Mouse (Mus musculus): ENCODE measurements around the gene Cox5a. TPM values are rescaled to one million over a fixed set of nuclear protein-coding genes. Genes with fewer than 3 reads are reported as not detected.

Cox5a gene
- polyA plus RNA-seq, 1 experiment from 2014 or later: 730 TPM

- Histone ChIP-seq H3K4me1 (ENCODE audit: control insufficient read depth, insufficient read depth, low read length) (peaks cover 8% of the 10 kb centered on the region), H3K4me3 (ENCODE audit: low read depth, low read length) (no peak overlapping the region), H3K36me3 (ENCODE audit: control insufficient read depth, insufficient read depth, low read length) (peaks cover 8% of the 10 kb centered on the region; the same call in 1 of the 2 replicates), H3K27me3 (ENCODE audit: control insufficient read depth, insufficient read depth, low read length) (no peaks in the 10 kb centered on the region), H3K27ac (ENCODE audit: low read depth, low read length) (no peak overlapping the region), H3K9me3 (ENCODE audit: control insufficient read depth, low read length) (no peaks in the 10 kb centered on the region), H3K9ac (ENCODE audit: low read length) (no peak overlapping the region), H3K4me2 (no peak overlapping the region)
- DNase-seq (ENCODE audit: low spot score, missing footprints) (no peak), ATAC-seq (ENCODE audit: low FRiP score) (no peak)
- WGBS: 93% methylated on average over 6 of the region's 6 CpGs
Measured at GRCm38 (mm10) chr9:57564609-57565008, 43.5 kb downstream of the Cox5a start.

GRCm38 (mm10) chr9:57565741-57566221 is 44.7 kb downstream of the Cox5a start:
- Histone ChIP-seq H3K27me3 (ENCODE audit: control insufficient read depth, insufficient read depth, low read length) (no peaks in the 10 kb centered on the region), H3K4me2 (no peak overlapping the region), H3K4me1 (ENCODE audit: control insufficient read depth, insufficient read depth, low read length) (peaks cover 8% of the 10 kb centered on the region), H3K4me3 (ENCODE audit: low read depth, low read length) (no peak overlapping the region), H3K9ac (ENCODE audit: low read length) (no peak overlapping the region), H3K27ac (ENCODE audit: low read depth, low read length) (no peak overlapping the region), H3K9me3 (ENCODE audit: control insufficient read depth, low read length) (no peaks in the 10 kb centered on the region), H3K36me3 (ENCODE audit: control insufficient read depth, insufficient read depth, low read length) (peaks cover 8% of the 10 kb centered on the region; the same call in 1 of the 2 replicates)
- DNase-seq (ENCODE audit: low spot score, missing footprints) (no peak), ATAC-seq (ENCODE audit: low FRiP score) (no peak)
- WGBS: 70% methylated on average over 10 of the region's 10 CpGs

GRCm38 (mm10) chr9:57566846-57567245 is 45.8 kb downstream of the Cox5a start:
- Histone ChIP-seq H3K27ac (ENCODE audit: low read depth, low read length) (no peak overlapping the region), H3K4me2 (no peak overlapping the region), H3K4me1 (ENCODE audit: control insufficient read depth, insufficient read depth, low read length) (peaks cover 2% of the 10 kb centered on the region), H3K4me3 (ENCODE audit: low read depth, low read length) (no peak overlapping the region), H3K9me3 (ENCODE audit: control insufficient read depth, low read length) (no peaks in the 10 kb centered on the region), H3K36me3 (ENCODE audit: control insufficient read depth, insufficient read depth, low read length) (peaks cover 8% of the 10 kb centered on the region; the same call in 1 of the 2 replicates), H3K27me3 (ENCODE audit: control insufficient read depth, insufficient read depth, low read length) (no peaks in the 10 kb centered on the region), H3K9ac (ENCODE audit: low read length) (no peak overlapping the region)
- DNase-seq (ENCODE audit: low spot score, missing footprints) (no peak), ATAC-seq (ENCODE audit: low FRiP score) (no peak)
- 58% methylated on average over 8 of the region's 8 CpGs for WGBS

- Histone ChIP-seq H3K27me3 (ENCODE audit: control insufficient read depth, insufficient read depth, low read length) (no peaks in the 10 kb centered on the region), H3K4me3 (ENCODE audit: low read depth, low read length) (no peak overlapping the region), H3K36me3 (ENCODE audit: control insufficient read depth, insufficient read depth, low read length) (peaks cover 8% of the 10 kb centered on the region; the same call in 1 of the 2 replicates), H3K9ac (ENCODE audit: low read length) (no peak overlapping the region), H3K9me3 (ENCODE audit: control insufficient read depth, low read length) (no peaks in the 10 kb centered on the region), H3K4me1 (ENCODE audit: control insufficient read depth, insufficient read depth, low read length) (no peaks in the 10 kb centered on the region), H3K4me2 (no peak overlapping the region), H3K27ac (ENCODE audit: low read depth, low read length) (no peak overlapping the region)
- DNase-seq (ENCODE audit: low spot score, missing footprints): no peak
- ATAC-seq (ENCODE audit: low FRiP score): no peak
- WGBS: 94% methylated on average over 6 of the region's 6 CpGs
Measured at GRCm38 (mm10) chr9:57568500-57568899, 47.4 kb downstream of the Cox5a start.

GRCm38 (mm10) chr9:57574397-57574796 is 53.3 kb downstream of the Cox5a start:
- H3K4me3 ChIP-seq (ENCODE audit: low read depth, low read length): no peak overlapping the region
- no peaks in the 10 kb centered on the region for H3K4me1 ChIP-seq (ENCODE audit: control insufficient read depth, insufficient read depth, low read length)
- ATAC-seq (ENCODE audit: low FRiP score): no peak
- no peaks in the 10 kb centered on the region for H3K27me3 ChIP-seq (ENCODE audit: control insufficient read depth, insufficient read depth, low read length)
- H3K9me3 ChIP-seq (ENCODE audit: control insufficient read depth, low read length): no peaks in the 10 kb centered on the region
- no peak overlapping the region for H3K27ac ChIP-seq (ENCODE audit: low read depth, low read length)
- DNase-seq (ENCODE audit: low spot score, missing footprints): no peak
- no peak overlapping the region for H3K4me2 ChIP-seq
- H3K36me3 ChIP-seq (ENCODE audit: control insufficient read depth, insufficient read depth, low read length): peaks cover 10% of the 10 kb centered on the region; the same call in 1 of the 2 replicates
- H3K9ac ChIP-seq (ENCODE audit: low read length): no peak overlapping the region

- H3K4me1 ChIP-seq (ENCODE audit: control insufficient read depth, insufficient read depth, low read length): no peaks in the 10 kb centered on the region
- peaks cover 9% of the 10 kb centered on the region; the same call in 1 of the 2 replicates for H3K36me3 ChIP-seq (ENCODE audit: control insufficient read depth, insufficient read depth, low read length)
- DNase-seq (ENCODE audit: low spot score, missing footprints) (no peak), ATAC-seq (ENCODE audit: low FRiP score) (no peak)
- WGBS: 84% methylated on average over 3 of the region's 3 CpGs
- no peaks in the 10 kb centered on the region for H3K27me3 ChIP-seq (ENCODE audit: control insufficient read depth, insufficient read depth, low read length)
- H3K27ac ChIP-seq (ENCODE audit: low read depth, low read length): no peak overlapping the region
- H3K9me3 ChIP-seq (ENCODE audit: control insufficient read depth, low read length): no peaks in the 10 kb centered on the region
- H3K4me3 ChIP-seq (ENCODE audit: low read depth, low read length): no peak overlapping the region
- no peak overlapping the region for H3K9ac ChIP-seq (ENCODE audit: low read length)
- H3K4me2 ChIP-seq: no peak overlapping the region
Measured at GRCm38 (mm10) chr9:57575577-57575976, 54.5 kb downstream of the Cox5a start.

GRCm38 (mm10) chr9:57577144-57577849 is 56.2 kb downstream of the Cox5a start:
- Histone ChIP-seq H3K4me3 (ENCODE audit: low read depth, low read length) (no peak overlapping the region), H3K9me3 (ENCODE audit: control insufficient read depth, low read length) (no peaks in the 10 kb centered on the region), H3K9ac (ENCODE audit: low read length) (no peak overlapping the region), H3K27me3 (ENCODE audit: control insufficient read depth, insufficient read depth, low read length) (no peaks in the 10 kb centered on the region), H3K27ac (ENCODE audit: low read depth, low read length) (no peak overlapping the region), H3K4me2 (no peak overlapping the region), H3K4me1 (ENCODE audit: control insufficient read depth, insufficient read depth, low read length) (no peaks in the 10 kb centered on the region), H3K36me3 (ENCODE audit: control insufficient read depth, insufficient read depth, low read length) (peaks cover 15% of the 10 kb centered on the region; the same call in 1 of the 2 replicates)
- 86% methylated on average over 6 of the region's 6 CpGs for WGBS
- ATAC-seq (ENCODE audit: low FRiP score) (no peak), DNase-seq (ENCODE audit: low spot score, missing footprints) (no peak)

Other genes starting within 250 kb of the Cox5a start
- gene Ppcdc, start 81.2 kb upstream of the Cox5a start, polyA plus RNA-seq (2014; fragmentation: Nextera tagmentation; extraction: Ambion mirVana): 18.6 and 22.9 TPM in 2 replicates
- gene Scamp5, start 53.2 kb upstream of the Cox5a start, polyA plus RNA-seq (2014; fragmentation: Nextera tagmentation; extraction: Ambion mirVana): 17.6 and 17.7 TPM in 2 replicates
- gene Rpp25, start 17.2 kb upstream of the Cox5a start, polyA plus RNA-seq (2014; fragmentation: Nextera tagmentation; extraction: Ambion mirVana): 12.8 and 14.1 TPM in 2 replicates
- gene Fam219b, start 16.3 kb downstream of the Cox5a start, polyA plus RNA-seq (2014; fragmentation: Nextera tagmentation; extraction: Ambion mirVana): 16.0 and 16.1 TPM in 2 replicates
- 49.8 and 54.0 TPM in 2 replicates for gene Mpi, start 31.5 kb downstream of the Cox5a start, polyA plus RNA-seq (2014; fragmentation: Nextera tagmentation; extraction: Ambion mirVana)
- gene Scamp2, start 39.7 kb downstream of the Cox5a start, polyA plus RNA-seq (2014; fragmentation: Nextera tagmentation; extraction: Ambion mirVana): 58.2 and 62.6 TPM in 2 replicates
- 7.3 and 8.1 TPM in 2 replicates for gene Ulk3, start 68.2 kb downstream of the Cox5a start, polyA plus RNA-seq (2014; fragmentation: Nextera tagmentation; extraction: Ambion mirVana)
- 3.0 and 3.1 TPM in 2 replicates for gene Cplx3, start 85.0 kb downstream of the Cox5a start, polyA plus RNA-seq (2014; fragmentation: Nextera tagmentation; extraction: Ambion mirVana)
- 0.08 TPM in 1 of 2 replicates, not detected in the other for gene Lman1l, start 99.5 kb downstream of the Cox5a start, polyA plus RNA-seq (2014; fragmentation: Nextera tagmentation; extraction: Ambion mirVana)
- 29.2 and 32.3 TPM in 2 replicates for gene Csk, start 132.4 kb downstream of the Cox5a start, polyA plus RNA-seq (2014; fragmentation: Nextera tagmentation; extraction: Ambion mirVana)
- gene Cyp1a2, start 162.4 kb downstream of the Cox5a start, polyA plus RNA-seq (2014; fragmentation: Nextera tagmentation; extraction: Ambion mirVana): not detected in 2 replicates
- not detected in 2 replicates for gene Cyp1a1, start 166.7 kb downstream of the Cox5a start, polyA plus RNA-seq (2014; fragmentation: Nextera tagmentation; extraction: Ambion mirVana)
- 27.7 and 30.0 TPM in 2 replicates for gene Edc3, start 187.3 kb downstream of the Cox5a start, polyA plus RNA-seq (2014; fragmentation: Nextera tagmentation; extraction: Ambion mirVana)
- gene Clk3, start 244.6 kb downstream of the Cox5a start, polyA plus RNA-seq (2014; fragmentation: Nextera tagmentation; extraction: Ambion mirVana): 84.2 and 91.6 TPM in 2 replicates